Mouse (Mus musculus) olfactory bulb, adult 2 months (tissue): ENCODE data around the gene Fut1.

Source experiments
- CTCF ChIP-seq: fragments of 200-500 bp; IDR thresholded peaks from 2 replicates; pipeline ENCODE4 v1.5.1; 2012; ENCODE audit warnings: low read depth, mild to moderate bottlenecking, low read length, moderate library complexity; ENCODE audit not compliant: insufficient read depth
- POLR2A ChIP-seq: fragments of 200-500 bp; IDR thresholded peaks from 2 replicates; pipeline ENCODE4 v1.6.1; 2012; ENCODE audit warnings: mild to moderate bottlenecking, low read depth, low read length, moderate library complexity; ENCODE audit not compliant: insufficient read depth

DNA sequence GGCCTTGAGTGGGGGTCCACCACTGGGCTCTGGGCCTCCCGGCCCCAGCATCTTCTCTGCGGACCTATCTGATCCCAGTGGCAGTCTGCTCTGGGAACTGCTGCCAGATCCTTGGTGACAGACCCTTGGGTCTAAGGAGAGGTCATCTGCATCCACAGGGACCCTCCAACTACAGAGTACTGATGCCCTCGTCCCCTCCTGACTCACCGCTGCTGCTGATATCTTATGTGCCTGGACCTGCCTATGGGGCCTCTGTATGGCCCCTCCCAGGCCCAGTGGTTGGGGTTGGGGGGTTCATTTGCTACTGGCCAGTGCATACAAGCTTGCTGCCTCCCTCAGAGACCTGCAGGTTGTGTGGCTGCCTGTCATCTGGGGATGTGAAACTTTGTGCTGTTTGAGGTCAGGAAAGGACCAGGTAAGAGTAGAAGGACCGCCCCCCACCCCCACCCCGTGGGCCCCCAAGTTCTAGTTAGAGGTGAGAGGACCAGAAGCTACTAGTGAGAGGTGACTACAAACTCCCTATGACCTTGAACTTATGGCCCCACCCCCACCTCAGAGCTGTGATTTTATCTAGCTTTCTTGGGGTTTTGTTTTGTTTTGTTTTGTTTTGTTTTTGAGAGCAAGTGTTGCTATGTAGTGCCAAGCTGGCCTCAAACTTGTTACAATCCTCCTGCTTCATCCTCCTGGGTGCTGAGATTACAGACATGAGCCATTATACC is 27.9 kb downstream of the Fut1 start:
- TF ChIP-seq POLR2A (no peak), CTCF (no peak)
